Mouse (Mus musculus) heart, postnatal 0 days (tissue): ENCODE data around the gene Fbrsl1. TPM values are rescaled to one million over a fixed set of nuclear protein-coding genes. Genes with fewer than 3 reads are reported as not detected.

Source experiments
- ATAC-seq: fragments of 200-750 bp; cut with Nextera tagmentation; 2 replicates; pipeline ENCODE4 v1.8.0; 2017; ENCODE audit warnings: low read depth, moderate number of reproducible peaks, moderate library complexity; ENCODE audit not compliant: insufficient read depth
- DNase-seq: peaks from one replicate; pipeline ENCODE4 v3.0.0-alpha.2; 2016; ENCODE audit warnings: low spot score
- H3K27ac ChIP-seq: fragments of 300-500 bp; sonication (generic); 2 replicates; pipeline ENCODE4 v1.5.1; 2014; ENCODE audit warnings: low read depth, mild to moderate bottlenecking
- H3K27me3 ChIP-seq: fragments of 300-500 bp; sonication (generic); 2 replicates; pipeline ENCODE4 v1.6.1; 2014; ENCODE audit warnings: low read length, mixed read lengths; ENCODE audit not compliant: control insufficient read depth, insufficient read depth
- H3K36me3 ChIP-seq: fragments of 300-500 bp; sonication (generic); replicated peaks from 2 replicates; pipeline ENCODE4 v1.6.1; 2014; ENCODE audit warnings: low read length, mixed read lengths; ENCODE audit not compliant: control insufficient read depth, insufficient read depth
- H3K4me1 ChIP-seq: fragments of 300-500 bp; sonication (generic); 2 replicates; pipeline ENCODE4 v1.6.1; 2014; ENCODE audit warnings: antibody characterized with exemption; ENCODE audit not compliant: control insufficient read depth, insufficient read depth
- H3K4me2 ChIP-seq: fragments of 300-500 bp; sonication (generic); 2 replicates; pipeline ENCODE4 v1.6.1; 2014; ENCODE audit warnings: low read depth, mild to moderate bottlenecking, low read length, moderate library complexity
- H3K4me3 ChIP-seq: fragments of 300-500 bp; sonication (generic); 2 replicates; pipeline ENCODE4 v1.5.1; 2014; ENCODE audit warnings: low read depth, low read length
- H3K9ac ChIP-seq: fragments of 300-500 bp; sonication (generic); replicated peaks from 2 replicates; pipeline ENCODE4 v1.6.1; 2014; ENCODE audit warnings: low read depth, low read length, mixed read lengths
- H3K9me3 ChIP-seq: fragments of 300-500 bp; sonication (generic); replicated peaks from 2 replicates; pipeline ENCODE4 v1.6.1; 2016; ENCODE audit warnings: low read length; ENCODE audit not compliant: control insufficient read depth
- CTCF ChIP-seq: IDR thresholded peaks from 2 replicates; pipeline ENCODE4 v1.5.1; 2016; ENCODE audit warnings: antibody characterized with exemption, control low read depth, low read depth
- EP300 ChIP-seq: IDR thresholded peaks from 2 replicates; pipeline ENCODE4 v1.6.1; 2016; ENCODE audit warnings: antibody characterized with exemption, low read depth
- WGBS: fragments of 180-500 bp; shearing (Covaris S2); extraction: QIAGEN DNeasy Blood & Tissue Kit; methylation state at CpG from one replicate; pipeline ENCODE4 v1.1.7; 2014; 5-methylcytosine and 5-hydroxymethylcytosine counted together
- polyA plus RNA-seq: library from polyadenylated mRNA; unstranded; fragments of >200 nt; fragmentation: Nextera tagmentation; extraction: Ambion mirVana; gene quantifications from 2 replicates; pipeline ENCODE4 v1.2.1, GENCODE M21; 2015
- total RNA-seq: library from RNA; depleted of rRNA; stranded (reverse); fragments of >200 nt; gene quantifications from 2 replicates; pipeline ENCODE4 v1.2.3, GENCODE M21; 2014; ENCODE audit warnings: low replicate concordance

Gene Fbrsl1
- total and polyA plus RNA-seq, 2 experiments from 2014 or later, result 7.6 to 19.2 TPM

GRCm38 (mm10) chr5:110466531-110467424 lies 18.5 kb upstream of the Fbrsl1 start:
- Histone ChIP-seq H3K36me3 (no peaks in the 10 kb centered on the region), H3K4me2 (no peak overlapping the region), H3K9ac (no peak overlapping the region), H3K27me3 (no peaks in the 10 kb centered on the region), H3K9me3 (no peaks in the 10 kb centered on the region), H3K4me3 (no peak overlapping the region), H3K4me1 (peaks cover 4% of the 10 kb centered on the region; the same call in 1 of the 2 replicates), H3K27ac (no peak overlapping the region)
- DNase-seq (no peak), ATAC-seq (0 out of 2 replicates have a peak, but pooled peaks have one; percentile 37)
- TF ChIP-seq EP300, result no peak
- TF ChIP-seq CTCF, result no peak
- WGBS, result 59% methylated on average over 11 of the region's 11 CpGs

GRCm38 (mm10) chr5:110462646-110463045 lies 14.3 kb upstream of the Fbrsl1 start:
- no peak for DNase-seq
- no peak overlapping the region for H3K27ac ChIP-seq
- H3K4me3 ChIP-seq, result no peak overlapping the region
- H3K27me3 ChIP-seq, result no peaks in the 10 kb centered on the region
- ATAC-seq, result no peak
- no peak overlapping the region for H3K4me2 ChIP-seq
- TF ChIP-seq EP300, result no peak
- TF ChIP-seq CTCF, result no peak
- 95% methylated on average over 2 of the region's 2 CpGs for WGBS
- H3K9ac ChIP-seq, result no peak overlapping the region
- H3K4me1 ChIP-seq, result peaks cover 8% of the 10 kb centered on the region; the same call in 1 of the 2 replicates
- no peaks in the 10 kb centered on the region for H3K36me3 ChIP-seq
- no peaks in the 10 kb centered on the region for H3K9me3 ChIP-seq

- Histone ChIP-seq H3K4me2 (no peak overlapping the region), H3K27me3 (no peaks in the 10 kb centered on the region), H3K27ac (no peak overlapping the region), H3K4me1 (0 out of 2 replicates have a peak, but pooled peaks cover 5% of the 10 kb centered on the region), H3K9me3 (no peaks in the 10 kb centered on the region), H3K4me3 (no peak overlapping the region), H3K36me3 (no peaks in the 10 kb centered on the region), H3K9ac (no peak overlapping the region)
- DNase-seq (peak; percentile 53), ATAC-seq (peak; percentile 44; the same call in 1 of the 2 replicates)
- TF ChIP-seq CTCF (no peak), EP300 (no peak)
- 25% methylated on average over 3 of the region's 3 CpGs for WGBS
Measured at GRCm38 (mm10) chr5:110458936-110459335, 10.6 kb upstream of the Fbrsl1 start.

GRCm38 (mm10) chr5:110455272-110455671 lies 7.0 kb upstream of the Fbrsl1 start:
- TF ChIP-seq CTCF, result no peak
- no peak for TF ChIP-seq EP300
- no peak for ATAC-seq
- Histone ChIP-seq H3K4me3 (no peak overlapping the region), H3K4me1 (0 out of 2 replicates have a peak, but pooled peaks cover 5% of the 10 kb centered on the region), H3K9ac (no peak overlapping the region), H3K9me3 (no peaks in the 10 kb centered on the region), H3K27ac (no peak overlapping the region), H3K4me2 (no peak overlapping the region), H3K36me3 (no peaks in the 10 kb centered on the region), H3K27me3 (no peaks in the 10 kb centered on the region)
- no peak for DNase-seq

- DNase-seq, result peak; percentile 9
- ATAC-seq, result no peak
- no peak for TF ChIP-seq CTCF
- TF ChIP-seq EP300, result no peak
- no peaks in the 10 kb centered on the region for H3K9me3 ChIP-seq
- peak overlapping the region; percentile 73; the same call in 1 of the 2 replicates for H3K4me3 ChIP-seq
- H3K27me3 ChIP-seq, result no peaks in the 10 kb centered on the region
- peak overlapping the region; percentile 60 for H3K27ac ChIP-seq
- 16% methylated on average over 6 of the region's 6 CpGs for WGBS
- no peaks in the 10 kb centered on the region for H3K36me3 ChIP-seq
- H3K4me1 ChIP-seq, result peaks cover 32% of the 10 kb centered on the region
- peak overlapping the region; percentile 86 for H3K4me2 ChIP-seq
- no peak overlapping the region for H3K9ac ChIP-seq
Measured at GRCm38 (mm10) chr5:110449294-110449693, 991 bp upstream of the Fbrsl1 start.
